ENCODE assay signal across 23 mouse cellular contexts in genomic region chr4:87902584-87902983, GRCm38 (mm10).
"Had no signal": no experiment of that assay in that cellular context is flagged by ENCODE, and none has a peak within 500 bp of the region (broad histone marks: within the 10 kb centered on the region; RNA-seq: fewer than 3 reads in every experiment).

No protein-coding gene starts in this region.

- H3K9me3 ChIP-seq: limb, embryonic 12.5 days; limb, embryonic 15.5 days; liver, embryonic 12.5 days; liver, embryonic 15.5 days; lung, embryonic 15.5 days; midbrain, embryonic 12.5 days; midbrain, embryonic 15.5 days; neural tube, embryonic 12.5 days; neural tube, embryonic 15.5 days; stomach, embryonic 15.5 days had no signal

- H3K36me3 ChIP-seq: limb, embryonic 12.5 days; limb, embryonic 15.5 days; liver, embryonic 12.5 days; liver, embryonic 15.5 days; lung, embryonic 15.5 days; midbrain, embryonic 12.5 days; midbrain, embryonic 15.5 days; neural tube, embryonic 12.5 days; neural tube, embryonic 15.5 days; stomach, embryonic 15.5 days had no signal

- H3K27me3 ChIP-seq: limb, embryonic 12.5 days; limb, embryonic 15.5 days; liver, embryonic 12.5 days; liver, embryonic 15.5 days; lung, embryonic 15.5 days; midbrain, embryonic 12.5 days; midbrain, embryonic 15.5 days; neural tube, embryonic 12.5 days; neural tube, embryonic 15.5 days; stomach, embryonic 15.5 days had no signal

- H3K4me2 ChIP-seq: limb, embryonic 12.5 days; limb, embryonic 15.5 days; liver, embryonic 12.5 days; liver, embryonic 15.5 days; lung, embryonic 15.5 days; midbrain, embryonic 12.5 days; midbrain, embryonic 15.5 days; neural tube, embryonic 12.5 days; neural tube, embryonic 15.5 days; stomach, embryonic 15.5 days had no signal

- H3K4me3 ChIP-seq: limb, embryonic 12.5 days; limb, embryonic 15.5 days; liver, embryonic 12.5 days; liver, embryonic 15.5 days; lung, embryonic 15.5 days; midbrain, embryonic 12.5 days; midbrain, embryonic 15.5 days; neural tube, embryonic 12.5 days; neural tube, embryonic 15.5 days; stomach, embryonic 15.5 days had no signal

- H3K27ac ChIP-seq: kidney, postnatal 0 days; limb, embryonic 12.5 days; limb, embryonic 15.5 days; liver, embryonic 12.5 days; liver, embryonic 15.5 days; lung, embryonic 15.5 days; midbrain, embryonic 12.5 days; midbrain, embryonic 15.5 days; neural tube, embryonic 12.5 days; neural tube, embryonic 15.5 days; stomach, embryonic 15.5 days had no signal

- ATAC-seq: liver, embryonic 12.5 days; midbrain, embryonic 15.5 days had no signal

- H3K9ac ChIP-seq: limb, embryonic 12.5 days; limb, embryonic 15.5 days; liver, embryonic 12.5 days; liver, embryonic 15.5 days; lung, embryonic 15.5 days; midbrain, embryonic 12.5 days; midbrain, embryonic 15.5 days; neural tube, embryonic 12.5 days; neural tube, embryonic 15.5 days; stomach, embryonic 15.5 days had no signal

- H3K4me1 ChIP-seq: neural tube, embryonic 12.5 days; stomach, embryonic 15.5 days had no signal

- DNase-seq: kidney, adult 18-20 months; kidney, adult 9 months; kidney, postnatal 36 days; layer of hippocampus, postnatal 36 days; left cerebral cortex, postnatal 4 days; lung, adult 18-20 months; lung, postnatal 10 days; lung, postnatal 36 days; right cerebral cortex, adult 18-20 months; right cerebral cortex, postnatal 14 days; right cerebral cortex, postnatal 4 days; thymus, postnatal 25 days had no signal
